Mouse (Mus musculus) heart, embryonic 14.5 days (tissue): ENCODE measurements at regions not wholly inside any gene's neighbourhood (a gene's known extent, or its start where the extent isn't known, plus 50 kb on each side); places are given as distances from the start of the nearest gene placed in this dataset.

Experiments
- ATAC-seq: fragments of 200-750 bp; cut with Nextera tagmentation; 2 replicates; pipeline ENCODE4 v1.8.0; 2017; ENCODE audit warnings: low read depth, moderate TSS enrichment; ENCODE audit not compliant: insufficient number of reproducible peaks, insufficient read depth, low FRiP score
- H3K27ac ChIP-seq, 2 experiments: fragments of 200-500 bp in 1 of 2; fragments of 300-500 bp in 1 of 2; sonication (generic) in 1 of 2; replicated peaks in 1 of 2; 2 replicates each; pipeline ENCODE4 v1.5.1; 2012 to 2014; ENCODE audit warnings: low read depth in 2 of 2, low read length in 2 of 2, control low read depth in 1 of 2, mild to moderate bottlenecking in 1 of 2, mixed read lengths in 1 of 2; ENCODE audit not compliant: control insufficient read depth in 1 of 2, insufficient read depth in 1 of 2
- H3K27me3 ChIP-seq: fragments of 300-500 bp; sonication (generic); 2 replicates; pipeline ENCODE4 v1.6.1; 2014; ENCODE audit warnings: mild to moderate bottlenecking, low read length, control low read depth; ENCODE audit not compliant: control insufficient read depth, insufficient read depth
- H3K36me3 ChIP-seq: fragments of 300-500 bp; sonication (generic); 2 replicates; pipeline ENCODE4 v1.6.1; 2014; ENCODE audit warnings: mild to moderate bottlenecking, control low read depth, low read length, mixed read lengths; ENCODE audit not compliant: control insufficient read depth, insufficient read depth
- H3K4me1 ChIP-seq, 2 experiments: fragments of 200-500 bp in 1 of 2; fragments of 300-500 bp in 1 of 2; sonication (generic) in 1 of 2; 2 replicates each; pipeline ENCODE4 v1.6.1; 2012 to 2014; ENCODE audit warnings: low read length in 2 of 2, control low read depth in 1 of 2, mixed read lengths in 1 of 2; ENCODE audit not compliant: control insufficient read depth in 2 of 2, insufficient read depth in 2 of 2
- H3K4me2 ChIP-seq: fragments of 300-500 bp; sonication (generic); 2 replicates; pipeline ENCODE4 v1.6.1; 2014; ENCODE audit warnings: mild to moderate bottlenecking, low read length
- H3K4me3 ChIP-seq, 2 experiments: fragments of 200-500 bp in 1 of 2; fragments of 300-500 bp in 1 of 2; sonication (generic) in 1 of 2; 2 replicates each; pipeline ENCODE4 v1.5.1; 2012 to 2014; ENCODE audit warnings: low read length in 2 of 2, mild to moderate bottlenecking in 2 of 2, control low read depth in 1 of 2, low read depth in 1 of 2, moderate library complexity in 1 of 2; ENCODE audit not compliant: control insufficient read depth in 1 of 2, insufficient read depth in 1 of 2
- H3K9ac ChIP-seq: fragments of 300-500 bp; sonication (generic); 2 replicates; pipeline ENCODE4 v1.6.1; 2014; ENCODE audit warnings: mild to moderate bottlenecking, low read length
- H3K9me3 ChIP-seq: fragments of 300-500 bp; sonication (generic); 2 replicates; pipeline ENCODE4 v1.6.1; 2016; ENCODE audit warnings: low read length, control low read depth; ENCODE audit not compliant: control insufficient read depth
- WGBS: fragments of 180-500 bp; shearing (Covaris S2); extraction: QIAGEN DNeasy Blood & Tissue Kit; methylation state at CpG from one replicate; pipeline ENCODE4 v1.1.7; 2014; 5-methylcytosine and 5-hydroxymethylcytosine counted together

DNA sequence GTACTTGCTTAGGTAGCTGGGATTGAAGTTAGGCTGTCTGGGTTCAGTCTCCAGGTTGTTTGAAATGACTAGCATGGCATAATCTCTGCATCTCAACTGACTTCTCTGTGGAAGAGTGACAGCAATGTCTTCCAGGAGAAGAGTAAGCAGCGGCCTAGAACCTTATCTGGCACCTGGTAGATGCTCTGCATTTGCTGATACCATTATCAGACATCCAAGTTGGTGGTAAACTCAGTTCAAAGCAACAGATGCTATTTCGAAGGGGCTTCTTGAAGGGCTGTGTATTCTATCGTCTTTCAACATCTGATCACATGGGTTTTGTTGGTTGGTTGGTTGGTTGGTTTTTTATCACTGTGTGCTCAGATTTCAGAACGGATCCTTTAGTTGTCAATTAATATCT, 424.7 kb upstream of the Adgrl2 start:
- ATAC-seq = no peak
- no peaks in the 10 kb centered on the region for H3K27me3 ChIP-seq
- H3K4me3 ChIP-seq = no peak overlapping the region

DNA sequence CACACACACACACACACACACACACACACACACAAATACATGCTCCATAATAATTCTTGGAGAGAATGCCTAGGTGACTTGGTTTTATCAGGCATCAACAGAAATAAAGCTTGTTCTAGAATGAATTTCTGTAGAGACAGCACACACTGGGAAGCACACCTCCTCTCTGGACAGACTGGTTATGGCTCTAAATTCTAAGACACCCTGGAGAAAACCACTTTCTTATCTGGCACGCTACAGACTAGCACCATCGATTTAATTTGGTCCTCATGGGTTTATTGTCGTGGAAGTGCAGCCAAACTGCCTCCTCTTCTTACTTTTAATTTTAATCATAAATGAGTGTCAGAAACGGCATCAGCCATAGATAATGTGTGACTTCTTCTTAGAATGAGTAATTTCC, 422.8 kb upstream of the Adgrl2 start:
- no peaks in the 10 kb centered on the region for H3K27me3 ChIP-seq
- H3K9ac ChIP-seq = no peak overlapping the region
- H3K4me3 ChIP-seq = no peak overlapping the region
- WGBS = 79% methylated on average over 4 of the region's 4 CpGs
- H3K4me2 ChIP-seq = no peak overlapping the region
- no peaks in the 10 kb centered on the region for H3K9me3 ChIP-seq
- ATAC-seq = no peak
- no peak overlapping the region for H3K27ac ChIP-seq
- H3K4me1 ChIP-seq = no peaks in the 10 kb centered on the region
- no peaks in the 10 kb centered on the region for H3K36me3 ChIP-seq

More for the DNA sequence above, 424.7 kb upstream of the Adgrl2 start:
- 41% methylated on average over 4 of the region's 4 CpGs for WGBS
- Histone ChIP-seq H3K4me1 (no peaks in the 10 kb centered on the region), H3K4me2 (no peak overlapping the region), H3K9me3 (no peaks in the 10 kb centered on the region), H3K36me3 (no peaks in the 10 kb centered on the region), H3K27ac (no peak overlapping the region), H3K9ac (no peak overlapping the region)

DNA sequence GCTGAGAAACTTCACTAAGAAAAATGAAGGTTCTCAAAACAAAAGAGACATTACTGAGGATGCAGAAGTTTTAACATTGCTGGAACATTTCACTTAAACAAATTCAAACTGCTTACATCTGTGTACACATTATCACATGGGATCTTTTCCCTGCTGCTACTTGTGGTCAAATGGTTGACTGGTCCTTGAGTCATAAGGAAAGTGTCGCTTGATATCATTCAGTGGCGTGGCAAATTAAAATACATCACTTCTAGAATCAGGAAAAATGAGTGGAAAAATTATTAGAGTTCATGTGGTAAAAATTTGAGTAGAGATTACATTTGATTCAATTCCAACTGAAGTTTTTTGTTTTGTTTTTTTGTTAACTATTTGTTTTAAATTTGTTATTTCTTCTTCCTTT, 420.2 kb upstream of the Adgrl2 start:
- no peak overlapping the region for H3K27ac ChIP-seq
- no peaks in the 10 kb centered on the region for H3K4me1 ChIP-seq
- H3K4me2 ChIP-seq = no peak overlapping the region
- H3K36me3 ChIP-seq = no peaks in the 10 kb centered on the region
- H3K9me3 ChIP-seq = no peaks in the 10 kb centered on the region
- H3K27me3 ChIP-seq = no peaks in the 10 kb centered on the region
- no peak overlapping the region for H3K9ac ChIP-seq
- 89% methylated on average over 2 of the region's 2 CpGs for WGBS
- no peak overlapping the region for H3K4me3 ChIP-seq
- no peak for ATAC-seq

DNA sequence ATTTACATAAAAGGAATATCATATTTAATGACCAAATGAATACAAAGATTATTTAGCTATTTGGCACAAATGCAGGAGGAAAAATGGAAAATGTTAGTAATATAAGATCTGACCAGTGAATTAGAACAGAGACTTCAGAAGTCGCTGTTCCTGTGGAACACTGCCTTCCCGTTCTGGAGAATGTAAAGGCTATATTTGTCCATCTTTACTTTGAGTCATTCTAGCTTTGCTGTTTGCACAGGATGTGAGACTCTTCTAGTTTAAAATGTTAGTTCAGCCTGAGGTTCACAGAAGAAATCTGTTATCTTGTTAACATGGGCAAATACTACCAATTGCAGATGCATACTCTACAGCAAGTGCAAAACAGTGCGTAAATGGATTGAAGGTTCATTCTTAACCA, 418.5 kb upstream of the Adgrl2 start:
- H3K36me3 ChIP-seq = no peaks in the 10 kb centered on the region
- ATAC-seq = no peak
- 70% methylated on average over 3 of the region's 3 CpGs for WGBS
- H3K4me2 ChIP-seq = no peak overlapping the region
- peaks cover 2 to 5% of the 10 kb centered on the region in 2 experiments; a peak in 3 of 4 replicates for H3K4me1 ChIP-seq
- no peaks in the 10 kb centered on the region for H3K9me3 ChIP-seq
- no peaks in the 10 kb centered on the region for H3K27me3 ChIP-seq
- H3K9ac ChIP-seq = no peak overlapping the region
- no peak overlapping the region for H3K4me3 ChIP-seq
- no peak overlapping the region for H3K27ac ChIP-seq

DNA sequence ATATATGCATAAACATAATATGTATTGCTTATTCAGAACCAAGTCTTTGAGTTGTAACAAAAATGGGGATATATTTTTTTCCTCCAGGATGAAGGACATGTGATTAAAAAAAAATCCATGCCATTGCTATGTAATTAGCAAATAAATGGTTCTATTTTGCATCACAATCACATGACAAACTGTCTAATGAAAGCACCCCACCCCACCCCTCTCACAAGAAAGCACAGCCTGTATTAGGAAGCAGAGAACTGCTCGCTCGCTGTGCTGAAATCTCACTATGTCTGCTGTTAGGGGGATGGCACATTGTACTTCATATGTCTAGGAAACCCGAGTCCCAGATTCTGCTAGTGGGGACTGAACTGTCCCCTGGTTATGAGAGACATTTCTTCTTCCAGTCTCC, 415.5 kb upstream of the Adgrl2 start:
- peaks cover 2 to 5% of the 10 kb centered on the region in 2 experiments; a peak in 3 of 4 replicates for H3K4me1 ChIP-seq
- WGBS = 73% methylated on average over 3 of the region's 3 CpGs
- H3K4me2 ChIP-seq = no peak overlapping the region
- no peaks in the 10 kb centered on the region for H3K27me3 ChIP-seq
- H3K36me3 ChIP-seq = no peaks in the 10 kb centered on the region
- no peak overlapping the region for H3K9ac ChIP-seq
- H3K9me3 ChIP-seq = no peaks in the 10 kb centered on the region
- no peak overlapping the region for H3K4me3 ChIP-seq
- H3K27ac ChIP-seq = no peak overlapping the region
- ATAC-seq = no peak

DNA sequence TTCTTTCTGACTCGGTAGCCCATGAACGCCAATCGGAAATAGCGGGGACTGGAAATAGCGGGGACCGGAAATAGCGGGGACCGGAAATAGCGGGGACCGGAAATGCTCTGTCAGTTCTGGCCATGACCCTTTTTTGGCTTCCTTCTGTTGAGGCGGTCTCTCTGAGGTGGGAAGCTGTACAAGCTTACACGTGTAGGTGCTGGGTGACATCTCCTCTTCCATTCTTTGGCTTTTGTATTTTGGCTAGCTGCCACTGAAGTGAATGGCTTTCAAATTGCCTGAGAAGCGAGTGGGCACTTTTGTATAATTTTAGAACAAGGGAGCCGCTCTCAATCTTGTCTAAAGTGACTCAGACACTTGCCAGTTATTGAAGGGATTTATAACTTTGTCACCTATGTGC, 414.3 kb upstream of the Adgrl2 start:
- WGBS = 65% methylated on average over 14 of the region's 14 CpGs
- H3K27me3 ChIP-seq = no peaks in the 10 kb centered on the region
- H3K4me1 ChIP-seq = peaks cover 2 to 5% of the 10 kb centered on the region in 2 experiments; a peak in 3 of 4 replicates
- peak overlapping the region; percentile 14; the same call in 1 of the 2 replicates for H3K4me2 ChIP-seq
- H3K36me3 ChIP-seq = no peaks in the 10 kb centered on the region
- no peak overlapping the region for H3K4me3 ChIP-seq
- H3K27ac ChIP-seq = no peak overlapping the region
- no peaks in the 10 kb centered on the region for H3K9me3 ChIP-seq
- no peak for ATAC-seq
- H3K9ac ChIP-seq = no peak overlapping the region

DNA sequence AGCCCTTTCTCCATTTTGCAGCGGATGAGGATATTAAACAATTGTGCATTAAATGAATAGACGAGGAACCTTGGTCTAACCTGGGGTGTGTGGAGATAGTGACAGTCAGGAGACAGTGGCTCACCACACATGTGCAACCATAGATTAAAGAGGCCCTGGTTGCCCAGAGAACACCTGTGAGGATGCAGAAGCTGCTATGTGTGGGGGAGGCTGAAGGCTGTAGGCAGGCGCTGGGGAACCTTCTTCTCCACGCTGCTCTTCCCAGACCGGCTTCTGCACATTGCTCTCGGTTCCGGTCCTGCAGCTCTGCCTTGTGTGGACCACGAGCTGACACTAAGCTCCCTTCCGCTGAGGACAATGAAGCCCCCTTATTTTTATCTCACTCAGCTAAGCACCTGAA, 412.1 kb upstream of the Adgrl2 start:
- H3K9me3 ChIP-seq = no peaks in the 10 kb centered on the region
- no peak overlapping the region for H3K4me2 ChIP-seq
- H3K4me1 ChIP-seq = peaks cover 2 to 5% of the 10 kb centered on the region in 2 experiments; a peak in 3 of 4 replicates
- 85% methylated on average over 9 of the region's 9 CpGs for WGBS
- no peak overlapping the region for H3K27ac ChIP-seq
- ATAC-seq = no peak
- no peaks in the 10 kb centered on the region for H3K27me3 ChIP-seq
- no peak overlapping the region for H3K4me3 ChIP-seq
- no peak overlapping the region for H3K9ac ChIP-seq
- no peaks in the 10 kb centered on the region for H3K36me3 ChIP-seq

DNA sequence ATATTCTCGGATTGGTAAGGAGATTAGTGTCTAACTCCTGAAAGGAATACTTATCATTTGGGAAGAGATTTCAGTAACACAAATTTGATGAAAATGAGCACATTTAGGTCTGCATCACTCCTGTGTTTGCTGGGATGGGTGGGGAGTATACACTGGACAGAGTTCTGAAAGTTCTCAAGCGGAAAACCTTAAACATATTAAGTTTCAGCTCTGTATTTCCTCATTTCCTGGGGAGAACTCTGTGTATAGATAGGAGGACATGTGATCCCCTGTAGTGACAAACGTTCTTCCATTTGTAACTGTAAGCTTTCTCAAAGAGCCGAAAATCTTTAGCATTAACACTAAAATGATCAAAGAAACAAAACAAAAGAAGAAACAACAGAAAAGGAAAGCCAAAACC, 404.7 kb upstream of the Adgrl2 start:
- ATAC-seq = no peak
- 52% methylated on average over 4 of the region's 4 CpGs for WGBS

More for the DNA sequence above, 404.7 kb upstream of the Adgrl2 start:
- Histone ChIP-seq H3K27me3 (no peaks in the 10 kb centered on the region), H3K4me3 (no peak overlapping the region), H3K36me3 (no peaks in the 10 kb centered on the region), H3K9ac (no peak overlapping the region), H3K4me1 (no peaks in the 10 kb centered on the region), H3K27ac (no peak overlapping the region), H3K9me3 (no peaks in the 10 kb centered on the region), H3K4me2 (no peak overlapping the region)
